Mouse (Mus musculus) thymus, adult 2 months (tissue): ENCODE measurements at regions not wholly inside any gene's neighbourhood (a gene's known extent, or its start where the extent isn't known, plus 50 kb on each side); places are given as distances from the start of the nearest gene placed in this dataset.

Experiments
- CTCF ChIP-seq: fragments of 200-500 bp; IDR thresholded peaks from 2 replicates; pipeline ENCODE4 v1.5.1; 2012; ENCODE audit warnings: mild to moderate bottlenecking, control low read depth, low read length, moderate library complexity, borderline replicate concordance; ENCODE audit not compliant: control insufficient read depth, poor library complexity, insufficient read depth; ENCODE audit errors: extremely low read depth
- POLR2A ChIP-seq: fragments of 200-500 bp; IDR thresholded peaks from 2 replicates; pipeline ENCODE4 v1.6.1; 2012; ENCODE audit warnings: mild to moderate bottlenecking, low read length, control low read depth, moderate library complexity; ENCODE audit not compliant: control insufficient read depth, poor library complexity, insufficient read depth; ENCODE audit errors: extremely low read depth

DNA sequence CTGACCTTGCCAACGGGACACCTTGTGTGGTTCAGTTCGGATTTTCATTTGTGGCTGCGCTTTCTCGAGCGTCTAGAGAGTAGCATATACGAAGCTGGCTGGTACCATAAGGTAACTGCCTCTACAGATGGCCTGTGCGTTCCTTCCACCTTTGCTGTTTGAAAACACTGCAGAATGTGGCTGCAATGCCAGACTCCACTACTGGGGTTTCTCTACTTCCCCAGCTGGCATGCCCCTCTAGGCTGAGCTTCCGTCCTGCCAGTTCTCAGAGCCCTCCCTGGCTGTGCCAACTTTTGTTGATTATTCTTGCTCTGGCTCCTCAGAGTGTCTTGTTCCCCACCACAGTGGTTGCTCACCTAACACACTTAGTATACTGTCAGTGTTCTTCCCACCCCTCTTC is 120.7 kb downstream of the Tle3 start:
- TF ChIP-seq CTCF (no peak), POLR2A (no peak)
